In genomic region chr2:4152521-4153040, GRCm38 (mm10) we compare ENCODE assay signal across 8 mouse cellular contexts.
DNase-seq lines count a peak whose midpoint lies in the region; ATAC-seq and TF ChIP-seq lines count a peak whose summit lies in the region.

No protein-coding gene starts in this region.

- no peak for ATAC-seq in heart, embryonic 12.5 days (ENCODE audit: insufficient number of reproducible peaks, low FRiP score)
- ATAC-seq in heart, postnatal 0 days (ENCODE audit: insufficient read depth, low read depth): no peak
- ATAC-seq in liver, embryonic 16.5 days (ENCODE audit: low read depth): no peak
- ATAC-seq in activated CD4-positive, CD25-positive, alpha-beta regulatory T cell, adult 4 months: no peak

- H3K27me3 ChIP-seq in heart, embryonic 12.5 days (replicated peaks): peaks cover 11% of the 10 kb centered on the region
- H3K27me3 ChIP-seq in heart, postnatal 0 days (ENCODE audit: control insufficient read depth, insufficient read depth, low read length): no peaks in the 10 kb centered on the region
- peaks cover 6% of the 10 kb centered on the region for H3K27me3 ChIP-seq in liver, embryonic 16.5 days (ENCODE audit: control insufficient read depth, insufficient read depth, low read depth, low read length)

- 11% methylated on average over 14 of the region's 14 CpGs for WGBS in heart, embryonic 12.5 days
- WGBS in heart, postnatal 0 days: 12% methylated on average over 14 of the region's 14 CpGs
- 11% methylated on average over 14 of the region's 14 CpGs for WGBS in liver, embryonic 16.5 days (ENCODE audit: insufficient replicate concordance)

- no peaks in the 10 kb centered on the region for H3K4me1 ChIP-seq in heart, embryonic 12.5 days (replicated peaks)
- no peaks in the 10 kb centered on the region for H3K4me1 ChIP-seq in heart, postnatal 0 days (ENCODE audit: control insufficient read depth, insufficient read depth)
- no peaks in the 10 kb centered on the region; the same call in 1 of the 2 replicates for H3K4me1 ChIP-seq in liver, embryonic 16.5 days (ENCODE audit: control insufficient read depth, low read depth, low read length)

- TF ChIP-seq EP300 in heart, postnatal 0 days (IDR thresholded peaks at IDR 0.05; ENCODE audit: low read depth): no peak

- no peak for DNase-seq in heart, postnatal 4 days
- peak; percentile 59 for DNase-seq in embryo, embryonic 11 days
- DNase-seq in heart, postnatal 0 days (ENCODE audit: low spot score): no peak
- DNase-seq in testis, postnatal 10 days (ENCODE audit: low spot score): no peak
- DNase-seq in spleen, adult 12 weeks (ENCODE audit: low spot score): no peak

- no peaks in the 10 kb centered on the region for H3K36me3 ChIP-seq in heart, embryonic 12.5 days
- H3K36me3 ChIP-seq in heart, postnatal 0 days (replicated peaks; ENCODE audit: control insufficient read depth, insufficient read depth, low read length): no peaks in the 10 kb centered on the region
- H3K36me3 ChIP-seq in liver, embryonic 16.5 days (ENCODE audit: control insufficient read depth, insufficient read depth): no peaks in the 10 kb centered on the region

- peak overlapping the region; percentile 45 for H3K4me3 ChIP-seq in heart, embryonic 12.5 days
- H3K4me3 ChIP-seq in heart, postnatal 0 days (ENCODE audit: low read depth, low read length): peak overlapping the region; percentile 49
- peak overlapping the region; percentile 22; the same call in 1 of the 2 replicates for H3K4me3 ChIP-seq in liver, embryonic 16.5 days (ENCODE audit: low read depth, low read length)

- peak overlapping the region; percentile 78 for H3K4me2 ChIP-seq in heart, embryonic 12.5 days
- peak overlapping the region; percentile 78 for H3K4me2 ChIP-seq in heart, postnatal 0 days (ENCODE audit: low read depth, low read length)
- H3K4me2 ChIP-seq in liver, embryonic 16.5 days (ENCODE audit: low read depth, low read length): peak overlapping the region; percentile 46

- no peak for TF ChIP-seq CTCF in heart, postnatal 0 days (IDR thresholded peaks at IDR 0.05; ENCODE audit: low read depth)

- peak overlapping the region; percentile 25; the same call in 1 of the 2 replicates for H3K9ac ChIP-seq in heart, embryonic 12.5 days
- peak overlapping the region; percentile 29; the same call in 1 of the 2 replicates for H3K9ac ChIP-seq in heart, postnatal 0 days (replicated peaks; ENCODE audit: low read depth, low read length)
- H3K9ac ChIP-seq in liver, embryonic 16.5 days (ENCODE audit: low read depth, low read length): no peak overlapping the region

- no peaks in the 10 kb centered on the region for H3K9me3 ChIP-seq in heart, embryonic 12.5 days (replicated peaks)
- no peaks in the 10 kb centered on the region for H3K9me3 ChIP-seq in heart, postnatal 0 days (replicated peaks; ENCODE audit: control insufficient read depth, low read length)
- H3K9me3 ChIP-seq in liver, embryonic 16.5 days (replicated peaks; ENCODE audit: control insufficient read depth, low read length): no peaks in the 10 kb centered on the region

- H3K27ac ChIP-seq in heart, embryonic 12.5 days (ENCODE audit: poor library complexity, severe bottlenecking): no peak overlapping the region
- no peak overlapping the region for H3K27ac ChIP-seq in heart, postnatal 0 days (ENCODE audit: low read depth)
- no peak overlapping the region for H3K27ac ChIP-seq in liver, embryonic 16.5 days (ENCODE audit: low read length)
